Mouse (Mus musculus) neutrophil, adult 59 days (primary cell): ENCODE results near the gene Tbc1d30. TPM values are rescaled to one million over a fixed set of nuclear protein-coding genes. Genes with fewer than 3 reads are reported as not detected.

Experiments
- total RNA-seq, 2 experiments: library from RNA; stranded (reverse); gene quantifications; 1 replicate in 1 of 2; 2 replicates in 1 of 2; pipeline ENCODE4 v1.2.4; 2023

The Tbc1d30 gene
- total RNA-seq: under 1 TPM; 0.75 to 0.84 TPM

DNA sequence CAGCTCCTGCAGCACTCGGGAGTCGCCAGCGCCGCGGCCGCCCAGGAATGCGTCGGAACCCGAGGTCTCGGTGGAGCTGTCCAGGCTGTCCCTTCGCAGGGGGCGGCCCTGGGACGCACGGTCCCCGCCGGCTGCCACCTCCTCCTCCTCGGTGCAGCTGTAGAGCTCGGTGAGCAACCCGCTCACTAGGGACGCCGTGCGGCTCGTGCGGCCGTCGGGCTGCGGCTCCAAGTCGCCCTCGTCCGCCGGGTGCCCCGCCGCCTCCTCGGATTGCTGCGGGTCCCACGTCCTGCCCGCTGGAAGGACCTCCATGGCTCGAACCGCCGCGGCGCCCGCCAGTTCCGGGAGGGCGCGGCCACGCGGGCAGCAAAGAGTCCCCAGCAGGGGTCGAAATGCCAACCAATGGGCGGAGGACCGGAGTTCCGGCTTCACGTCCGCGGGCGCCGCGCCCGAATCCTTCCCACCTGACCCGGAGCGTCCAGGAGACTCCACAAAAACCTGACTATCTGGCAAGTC lies at the start of gene Tbc1d30:
Gene Tbc1d30 (minus strand): TSS at position 213 of the 516 bp plus-strand sequence.

DNA sequence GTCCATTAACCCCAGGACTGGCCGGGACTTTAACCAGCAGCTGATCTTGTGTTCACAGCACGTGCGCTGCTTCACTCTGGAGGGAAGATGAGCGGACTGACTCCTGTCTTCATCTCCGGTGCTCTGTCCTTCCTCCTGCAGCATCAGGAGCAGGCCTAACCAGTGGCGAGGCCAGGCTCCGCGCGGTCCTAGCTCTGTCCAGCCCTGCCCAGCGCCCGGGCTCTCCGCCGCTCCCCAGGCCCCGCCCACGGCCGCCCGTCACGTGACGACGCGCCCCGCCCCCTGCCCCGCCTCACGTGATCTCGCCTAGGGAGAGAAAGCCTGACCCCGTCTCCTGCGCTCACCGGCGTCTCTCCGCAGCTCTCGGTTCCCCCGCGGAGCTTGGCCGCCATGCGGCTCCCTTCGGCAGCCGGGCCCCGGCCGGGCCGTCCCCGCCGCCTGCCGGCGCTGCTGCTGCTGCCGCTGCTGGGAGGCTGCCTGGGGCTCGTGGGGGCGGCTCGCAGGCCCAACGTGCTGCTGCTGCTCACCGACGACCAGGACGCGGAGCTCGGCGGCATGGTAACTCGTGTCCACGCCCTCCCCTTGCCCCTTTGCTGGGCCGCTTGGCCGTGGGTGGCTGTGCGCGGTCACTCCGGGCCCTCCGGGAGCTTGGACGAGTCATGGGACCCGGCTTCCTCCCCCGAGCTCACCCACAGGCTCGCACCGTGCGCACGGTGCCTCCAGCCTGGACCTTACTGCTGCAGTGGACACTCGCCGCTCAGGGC lies 13.9 kb upstream of the Tbc1d30 start, which contains the start of gene Gns:
Gene Gns (plus strand): TSS at position 290 of the 764 bp plus-strand sequence.

Other genes with a start within 250 kb of the Tbc1d30 start
- 100 to 1,000 TPM; 117 to 148 TPM for gene Gns, start 13.8 kb upstream of the Tbc1d30 start, total RNA-seq
- gene Rassf3, start 125.1 kb upstream of the Tbc1d30 start, total RNA-seq: 100 to 1,000 TPM; 174 to 183 TPM
- gene Tbk1, start 235.5 kb upstream of the Tbc1d30 start, total RNA-seq: 10 to 100 TPM; 51.4 to 57.5 TPM